Mouse (Mus musculus) cerebellum, adult 8-10 months (tissue): Measurements from ENCODE around the gene 1700025F22Rik.
A peak's percentile ranks its signal among the peaks of the same experiment; 100 is the strongest.
"Not testable (repeated sequence)": the region's sequence is repeated elsewhere in the genome, so short reads cannot be mapped to it uniquely, and the experiment has no call there.

Source experiments
- DNase-seq: peaks from one replicate; pipeline ENCODE4 v3.0.0; 2022

Gene 1700025F22Rik

DNA sequence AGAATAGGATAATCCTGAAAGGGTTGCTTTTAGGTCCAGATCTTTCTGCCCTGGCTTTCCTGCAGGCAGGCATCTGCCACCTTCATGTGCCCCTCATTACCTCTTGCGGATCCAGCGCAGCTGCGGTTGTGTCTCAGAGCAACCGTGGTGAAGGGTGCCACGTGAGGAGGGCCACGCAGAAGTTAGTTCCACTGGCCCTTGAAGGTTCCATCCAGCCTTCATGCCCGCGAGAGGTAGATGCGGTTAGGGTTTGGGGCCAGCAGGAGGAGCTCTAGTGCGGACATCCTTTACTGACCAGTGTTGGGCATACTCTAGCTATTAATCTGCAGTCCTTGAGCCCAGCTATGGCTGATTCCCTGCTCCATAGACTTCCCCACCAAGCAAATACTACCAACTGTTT lies at the start of gene 1700025F22Rik:
Gene 1700025F22Rik (minus strand): TSS at position 149 of the 400 bp plus-strand sequence.
- no peak for DNase-seq

DNA sequence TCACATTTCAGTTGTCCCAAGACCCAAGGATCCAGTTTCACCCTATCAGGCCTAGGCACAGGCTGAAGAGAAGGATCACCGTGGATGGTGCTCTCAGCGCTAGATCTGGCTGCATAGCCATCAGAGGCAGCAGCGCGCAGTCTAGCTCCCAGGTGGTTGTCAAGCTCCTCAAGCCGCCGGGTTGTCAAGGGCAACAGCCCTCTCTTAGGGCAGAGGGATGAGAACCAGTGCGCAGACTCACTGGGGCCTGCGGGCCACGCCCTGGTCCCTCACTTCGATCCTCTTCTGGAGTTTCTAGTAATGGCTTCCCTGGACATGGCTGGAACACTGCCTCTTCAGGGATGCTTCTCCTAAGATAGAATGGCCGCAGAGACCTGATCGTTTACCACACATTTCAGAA lies 31.4 kb upstream of the 1700025F22Rik start, which contains the start of gene Ms4a13:
Gene Ms4a13 (minus strand): TSS at position 192 of the 400 bp plus-strand sequence.
- DNase-seq = no peak

DNA sequence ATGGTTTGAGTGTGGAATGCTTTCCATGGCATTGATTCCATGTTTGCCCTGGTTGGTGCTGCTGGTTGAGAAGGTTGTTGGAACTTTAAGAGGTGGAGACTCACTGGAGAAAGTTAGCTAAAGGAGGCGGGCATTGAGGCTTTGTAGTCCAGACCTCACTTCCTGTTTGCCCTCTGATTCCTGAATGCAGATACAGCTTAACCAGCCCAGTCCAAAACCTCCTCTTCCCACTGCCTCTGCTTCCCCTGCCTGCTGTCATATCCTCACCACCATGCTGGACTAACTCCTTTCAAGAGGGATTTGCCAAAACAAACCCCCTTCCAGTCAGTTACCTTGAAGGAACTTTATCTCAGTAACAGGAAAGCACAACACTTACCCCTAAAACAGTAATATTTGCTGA lies 27.4 kb upstream of the 1700025F22Rik start:
- no peak for DNase-seq

DNA sequence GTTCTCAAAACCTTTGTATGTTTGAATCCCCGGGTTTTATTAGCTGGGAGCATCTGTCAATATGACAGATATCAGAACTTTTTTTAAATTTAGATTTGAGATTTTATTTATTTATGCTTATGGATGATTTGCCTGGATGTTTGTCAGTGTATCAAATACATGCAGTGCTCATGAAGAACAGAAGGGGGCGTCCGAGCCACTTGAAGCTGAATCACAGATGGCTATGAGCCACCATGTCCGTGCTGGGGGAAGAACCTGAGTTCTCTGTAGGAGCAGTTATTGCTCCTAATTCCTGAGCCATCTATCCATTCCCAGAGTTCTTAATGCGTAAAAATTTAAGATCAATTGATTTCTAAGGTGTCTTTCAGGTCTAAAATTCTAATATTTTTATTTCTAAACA lies 19.0 kb upstream of the 1700025F22Rik start:
- DNase-seq = no peak

DNA sequence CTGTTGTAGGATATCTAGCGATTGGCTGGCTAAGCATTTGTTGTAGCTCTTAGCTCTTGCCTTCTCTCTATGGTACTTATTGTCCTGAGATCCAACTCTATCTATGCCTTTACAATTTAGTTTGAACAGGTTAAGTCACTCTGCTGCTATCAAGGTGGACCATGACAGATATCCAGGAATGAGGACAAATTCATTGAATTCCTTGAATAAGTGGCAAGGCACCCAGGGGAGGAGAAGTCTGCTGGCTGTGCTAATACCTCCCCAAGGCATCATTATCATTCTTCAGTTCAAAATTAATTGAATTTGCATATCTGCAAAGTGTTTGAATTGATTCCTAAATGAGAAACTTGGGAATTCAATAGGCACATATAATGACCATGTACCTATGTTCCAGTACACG lies 12.3 kb upstream of the 1700025F22Rik start:
- DNase-seq = no peak

DNA sequence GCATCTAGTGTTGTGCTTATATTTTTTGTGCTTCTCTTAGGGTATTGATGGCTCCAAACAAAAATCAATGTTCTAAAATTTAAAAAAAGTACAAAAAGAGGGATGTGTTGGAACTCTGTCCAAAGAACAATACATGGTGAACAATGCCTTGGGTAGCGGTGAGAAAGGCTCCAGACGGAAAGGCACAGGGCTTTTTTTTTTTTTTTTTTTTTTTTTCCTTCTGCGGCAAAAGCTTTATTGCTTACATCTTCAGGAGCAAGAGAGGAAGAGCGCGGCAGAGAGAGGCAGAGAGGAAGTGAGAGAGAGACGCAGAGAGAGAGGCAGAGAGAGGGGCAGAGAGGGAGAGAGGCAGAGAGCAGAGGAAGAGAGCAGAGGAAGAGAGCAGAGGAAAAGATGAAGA lies 7.2 kb downstream of the 1700025F22Rik start:
- DNase-seq = not testable (repeated sequence)

DNA sequence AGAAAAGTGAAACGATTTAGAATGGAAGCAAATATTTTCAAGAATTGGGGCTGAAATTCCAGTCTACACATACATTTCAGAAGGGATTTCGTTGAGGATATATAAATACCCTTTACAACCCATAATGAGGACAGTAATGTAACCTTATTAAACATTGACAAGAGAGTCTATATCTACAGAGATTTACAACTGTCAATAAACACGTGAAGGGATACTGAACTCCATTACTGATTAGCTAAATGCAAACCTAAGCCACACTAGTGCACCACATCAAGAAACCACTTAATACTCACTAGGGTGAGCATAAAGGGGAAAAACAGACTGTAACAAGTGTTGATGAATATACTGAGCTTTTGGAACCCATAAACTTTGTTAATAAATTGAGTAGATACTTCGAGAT lies 29.8 kb downstream of the 1700025F22Rik start:
- DNase-seq = no peak

DNA sequence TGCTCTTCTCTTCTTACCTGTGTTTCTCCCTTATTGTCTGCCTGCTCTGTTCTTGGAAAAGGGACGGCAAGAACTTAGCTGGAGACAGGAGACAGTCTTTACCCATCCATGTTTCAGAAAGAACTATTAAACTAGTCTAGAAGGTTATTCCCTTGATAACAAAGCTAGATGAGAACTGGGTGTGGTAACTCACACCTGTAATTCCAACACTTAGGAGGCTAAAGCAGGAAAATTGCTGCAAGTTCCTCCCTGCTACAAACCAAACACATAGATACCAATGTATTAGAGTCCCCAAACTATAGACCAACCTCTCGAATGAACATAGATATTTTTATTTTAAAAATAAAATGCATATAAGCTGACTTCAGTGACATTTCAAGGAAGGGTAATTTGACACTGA lies 30.3 kb downstream of the 1700025F22Rik start:
- DNase-seq = no peak

DNA sequence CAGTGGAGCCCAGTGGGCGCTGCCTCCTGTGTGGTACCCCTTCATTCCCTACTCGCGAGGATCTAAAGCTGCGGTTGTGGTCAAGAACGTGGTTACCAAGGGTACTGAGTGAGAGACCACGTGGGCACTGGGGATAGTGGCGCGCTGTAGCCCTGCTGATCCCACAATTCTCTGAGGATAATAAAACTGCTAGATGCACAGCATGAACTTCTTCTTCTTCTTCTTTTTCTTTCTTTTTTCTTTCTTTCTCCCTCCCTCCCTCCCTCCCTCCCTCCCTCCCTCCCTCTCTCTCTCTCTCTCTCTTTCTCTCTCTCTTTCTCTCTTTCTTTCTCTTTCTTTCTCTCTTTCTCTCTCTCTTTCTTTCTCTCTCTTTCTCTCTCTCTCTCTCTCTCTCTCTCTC lies 34.3 kb downstream of the 1700025F22Rik start, which contains the start of gene 1700017D01Rik:
Gene 1700017D01Rik (minus strand): TSS at position 101 of the 400 bp plus-strand sequence.
- not testable (repeated sequence) for DNase-seq

DNA sequence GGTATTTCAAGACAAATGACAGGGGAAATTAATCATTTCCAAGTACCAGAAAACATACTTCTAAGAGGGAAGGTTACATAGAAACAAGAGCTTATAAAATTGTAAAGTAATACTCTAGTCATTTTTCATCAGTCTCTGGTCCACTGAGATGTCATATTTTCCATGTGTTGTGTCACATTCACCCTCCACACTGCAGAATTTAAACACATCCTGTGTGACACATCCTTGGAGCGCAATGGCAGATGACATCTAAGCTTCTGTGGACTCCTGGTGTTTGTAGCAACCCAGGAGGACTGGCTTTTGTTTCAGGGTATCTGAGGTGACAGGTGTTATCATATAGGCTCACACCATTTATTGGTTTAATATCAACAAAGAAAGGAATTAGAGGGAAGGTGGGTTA lies 35.4 kb downstream of the 1700025F22Rik start:
- no peak for DNase-seq

DNA sequence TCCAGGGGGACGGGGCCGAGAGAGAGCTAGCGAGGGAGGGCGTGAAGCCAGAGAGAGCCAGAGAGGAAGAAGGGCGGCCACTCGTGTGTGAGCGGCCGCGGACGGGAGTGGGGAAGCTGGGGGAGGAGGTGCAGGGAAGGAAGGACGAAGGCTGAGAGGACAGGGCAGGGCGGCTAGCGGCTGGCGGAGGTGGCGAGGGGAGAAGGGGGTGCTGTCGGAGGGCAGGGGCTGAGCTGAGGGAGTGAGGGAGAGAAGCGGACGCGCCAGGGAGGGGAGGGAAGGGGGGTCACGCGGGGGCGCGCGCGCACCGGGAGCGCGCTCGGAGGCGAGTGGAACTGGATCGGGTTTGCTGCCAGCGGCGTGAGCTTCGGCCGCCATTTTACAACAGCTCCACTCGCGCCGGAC lies 44.1 kb downstream of the 1700025F22Rik start:
- DNase-seq = peak; percentile 14

DNA sequence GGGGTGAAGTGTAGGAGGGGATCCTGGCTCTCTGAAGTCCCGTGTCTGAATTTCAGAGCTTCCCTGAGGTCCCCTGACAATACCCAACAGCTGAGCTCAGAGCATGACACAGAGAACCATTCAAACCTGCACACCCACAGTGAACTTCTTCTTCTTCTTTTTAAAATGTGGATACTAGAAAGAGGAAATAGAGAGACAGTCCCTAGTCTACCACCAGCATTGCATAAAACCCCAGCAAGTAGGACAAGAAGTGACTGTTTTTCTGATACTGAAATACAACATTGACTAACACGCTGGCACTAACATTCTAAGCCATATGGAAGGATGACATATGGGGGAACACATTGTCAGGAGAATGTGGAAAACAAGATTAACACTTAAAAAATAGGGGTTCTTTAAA lies 45.8 kb downstream of the 1700025F22Rik start:
- no peak for DNase-seq

DNA sequence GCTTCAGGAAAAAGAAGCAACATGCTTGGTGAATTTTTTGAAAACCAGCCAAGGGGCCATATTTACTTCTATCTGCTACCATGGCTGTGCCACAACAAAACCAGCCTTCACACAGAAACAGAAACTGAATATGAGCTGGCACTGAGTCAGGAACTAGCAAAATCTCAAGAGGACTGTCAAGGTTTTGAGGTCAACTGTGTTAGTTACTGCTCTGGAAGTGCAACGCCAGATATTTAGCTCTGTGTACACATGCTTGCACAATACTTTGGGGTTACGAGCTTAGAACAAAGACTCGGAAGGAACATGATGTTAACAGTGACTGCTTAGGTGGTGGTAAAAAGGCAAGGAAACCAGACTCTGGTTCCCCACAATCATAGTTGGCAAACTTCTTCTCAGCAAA lies 57.4 kb downstream of the 1700025F22Rik start:
- DNase-seq = no peak

DNA sequence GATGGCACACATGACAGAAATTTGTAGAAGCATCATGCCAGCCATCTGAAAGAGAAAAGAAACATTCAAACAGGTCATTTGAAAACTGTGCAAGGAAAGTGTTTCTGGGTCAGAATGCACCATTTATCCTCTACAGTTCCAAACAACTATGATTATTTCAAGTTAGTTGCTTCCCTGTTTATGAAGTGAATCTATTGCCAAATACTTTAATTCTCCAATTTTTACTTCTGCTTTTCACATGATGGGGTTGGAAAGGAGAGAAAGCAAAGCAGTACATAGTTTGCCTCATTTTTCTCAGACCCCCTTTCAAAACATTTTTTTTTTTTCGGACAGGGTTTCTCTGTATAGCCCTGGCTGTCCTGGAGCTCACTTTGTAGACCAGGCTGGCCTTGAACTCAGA lies 63.2 kb downstream of the 1700025F22Rik start:
- DNase-seq = no peak

DNA sequence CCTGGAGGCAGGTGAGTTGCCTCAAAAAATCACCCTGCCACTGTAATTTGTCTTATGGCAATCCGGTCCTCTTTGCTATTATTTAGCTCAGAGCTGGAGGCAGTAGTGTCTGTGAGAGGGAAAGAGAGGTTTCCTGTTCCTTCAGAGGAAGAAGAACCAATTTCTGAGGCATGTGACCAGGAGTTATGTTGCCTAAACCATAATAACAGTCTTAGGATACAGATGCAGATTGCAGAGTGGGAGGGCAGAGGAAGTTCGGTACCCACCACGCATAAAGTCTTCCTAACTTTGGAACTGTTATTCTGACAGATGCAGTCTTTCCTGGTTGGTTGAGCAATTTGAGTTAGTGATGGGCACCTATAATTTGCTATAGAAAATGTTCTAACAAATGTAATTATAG lies 66.7 kb downstream of the 1700025F22Rik start:
- no peak for DNase-seq

DNA sequence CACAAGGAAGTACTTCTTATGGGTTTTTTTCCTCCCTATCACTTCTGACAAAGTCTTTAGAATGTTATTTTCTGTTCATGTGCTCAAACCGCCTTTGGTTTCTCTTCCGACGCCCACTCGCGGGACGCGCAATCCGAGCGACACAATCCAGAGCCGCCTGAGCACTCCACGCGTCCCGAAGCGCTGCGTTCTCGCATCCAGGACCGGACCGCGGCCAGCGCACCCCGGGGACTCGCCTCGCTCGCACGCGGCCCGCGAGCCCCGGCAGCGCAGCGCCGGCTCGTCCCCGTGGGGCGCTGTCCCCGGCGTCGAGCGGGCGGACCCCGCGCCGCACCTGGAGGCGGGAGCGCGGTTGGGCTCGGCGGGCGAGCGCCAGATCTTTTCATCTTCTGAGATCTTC lies 73.0 kb downstream of the 1700025F22Rik start:
- DNase-seq = not testable (repeated sequence)
